Mouse (Mus musculus) heart, embryonic 16.5 days (tissue): ENCODE data around the gene Zfp536. TPM values are rescaled to one million over a fixed set of nuclear protein-coding genes. Genes with fewer than 3 reads are reported as not detected.

ENCODE experiments used
- ATAC-seq: fragments of 200-750 bp; cut with Nextera tagmentation; replicated peaks from 2 replicates; pipeline ENCODE4 v1.8.0; 2017; ENCODE audit warnings: moderate number of reproducible peaks; ENCODE audit not compliant: insufficient read depth, low FRiP score; ENCODE audit errors: extremely low read depth
- H3K27ac ChIP-seq: fragments of 300-500 bp; sonication (generic); 2 replicates; pipeline ENCODE4 v1.5.1; 2014; ENCODE audit warnings: mild to moderate bottlenecking, low read length, control low read depth, moderate library complexity
- H3K27me3 ChIP-seq: fragments of 300-500 bp; sonication (generic); 2 replicates; pipeline ENCODE4 v1.6.1; 2014; ENCODE audit warnings: low read length, mixed read lengths; ENCODE audit not compliant: control insufficient read depth, insufficient read depth
- H3K36me3 ChIP-seq: fragments of 300-500 bp; sonication (generic); 2 replicates; pipeline ENCODE4 v1.6.1; 2014; ENCODE audit not compliant: control insufficient read depth, insufficient read depth
- H3K4me1 ChIP-seq: fragments of 300-500 bp; sonication (generic); 2 replicates; pipeline ENCODE4 v1.6.1; 2014; ENCODE audit warnings: low read length, mixed read lengths; ENCODE audit not compliant: control insufficient read depth, insufficient read depth
- H3K4me2 ChIP-seq: fragments of 300-500 bp; sonication (generic); 2 replicates; pipeline ENCODE4 v1.6.1; 2014; ENCODE audit warnings: low read depth, mild to moderate bottlenecking, control low read depth, low read length
- H3K4me3 ChIP-seq: fragments of 300-500 bp; sonication (generic); 2 replicates; pipeline ENCODE4 v1.5.1; 2014; ENCODE audit warnings: mild to moderate bottlenecking, control low read depth, low read length
- H3K9ac ChIP-seq: fragments of 300-500 bp; sonication (generic); 2 replicates; pipeline ENCODE4 v1.6.1; 2014; ENCODE audit warnings: low read length, control low read depth
- H3K9me3 ChIP-seq: fragments of 300-500 bp; sonication (generic); replicated peaks from 2 replicates; pipeline ENCODE4 v1.6.1; 2016; ENCODE audit warnings: low read length; ENCODE audit not compliant: control insufficient read depth
- WGBS: fragments of 180-500 bp; shearing (Covaris S2); extraction: QIAGEN DNeasy Blood & Tissue Kit; methylation state at CpG from one replicate; pipeline ENCODE4 v1.1.7; 2014; 5-methylcytosine and 5-hydroxymethylcytosine counted together
- polyA plus RNA-seq: library from polyadenylated mRNA; unstranded; fragments of >200 nt; fragmentation: Nextera tagmentation; extraction: Ambion mirVana; gene quantifications from 2 replicates; pipeline ENCODE4 v1.2.1, GENCODE M21; 2015

The Zfp536 gene
- polyA plus RNA-seq, 1 experiment from 2014 or later = 4.7 TPM

DNA sequence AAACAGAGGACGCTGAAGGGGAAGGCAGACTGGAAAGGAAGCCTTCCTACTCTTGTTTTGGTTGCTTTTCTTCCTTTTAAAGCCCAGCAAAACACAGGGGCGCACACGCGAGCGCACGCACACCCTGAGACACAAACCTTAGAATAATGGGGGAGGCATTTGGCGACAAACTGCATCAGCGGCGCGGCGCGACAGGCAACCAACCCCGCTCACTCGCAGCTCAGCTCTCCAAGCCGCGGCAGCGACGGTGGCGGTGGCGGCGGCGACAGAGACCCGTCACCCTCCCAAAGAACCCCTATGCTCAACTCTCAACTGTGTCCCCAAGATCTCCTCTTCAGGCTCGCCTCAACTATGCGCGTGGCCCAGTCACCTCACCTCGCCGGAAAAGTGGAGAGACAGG is 4.4 kb downstream of the Zfp536 start:
- peak overlapping the region; percentile 42 for H3K9ac ChIP-seq
- H3K9me3 ChIP-seq = no peaks in the 10 kb centered on the region
- H3K27me3 ChIP-seq = peaks cover 43% of the 10 kb centered on the region
- peak overlapping the region; percentile 96 for H3K4me2 ChIP-seq
- 1% methylated on average over 28 of the region's 28 CpGs for WGBS
- H3K4me3 ChIP-seq = peak overlapping the region; percentile 71
- H3K27ac ChIP-seq = no peak overlapping the region
- no peaks in the 10 kb centered on the region for H3K36me3 ChIP-seq
- peaks cover 7% of the 10 kb centered on the region for H3K4me1 ChIP-seq
- ATAC-seq = no peak

DNA sequence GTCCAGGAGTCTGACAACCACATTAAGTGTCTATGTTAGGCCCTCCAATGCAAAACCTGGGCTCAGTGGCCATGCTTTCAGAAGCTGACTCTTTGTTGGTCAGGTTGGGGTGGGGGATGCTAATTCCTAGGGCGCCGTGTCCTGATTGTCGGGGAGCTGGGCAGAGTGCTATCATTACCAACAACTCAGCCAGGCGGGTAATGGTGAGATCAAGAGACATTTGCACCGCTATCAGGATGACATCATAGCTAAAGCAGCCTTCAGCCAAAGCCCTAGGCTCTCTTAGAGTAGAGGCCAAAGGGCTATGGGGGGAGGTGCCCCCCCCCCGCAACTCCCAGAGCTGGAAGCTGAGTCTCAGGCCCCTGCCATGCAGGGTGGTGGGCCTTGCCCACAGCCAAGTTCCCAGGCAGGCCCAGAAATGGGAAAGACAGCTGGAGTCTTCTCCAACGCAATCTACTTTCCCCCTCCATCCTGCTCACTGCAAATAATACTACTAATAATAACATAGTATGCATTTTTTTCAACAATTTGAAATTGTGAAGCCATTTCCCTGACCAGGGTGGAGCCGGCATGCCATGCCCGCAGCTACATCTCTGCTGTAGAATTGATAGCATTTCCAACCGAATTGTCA is 5.0 kb downstream of the Zfp536 start:
- peaks cover 37% of the 10 kb centered on the region for H3K27me3 ChIP-seq
- peaks cover 7% of the 10 kb centered on the region for H3K4me1 ChIP-seq
- H3K9me3 ChIP-seq = no peaks in the 10 kb centered on the region
- ATAC-seq = no peak
- WGBS = 12% methylated on average over 10 of the region's 10 CpGs
- H3K9ac ChIP-seq = peak overlapping the region; percentile 42
- no peaks in the 10 kb centered on the region for H3K36me3 ChIP-seq
- peak overlapping the region; percentile 71 for H3K4me3 ChIP-seq
- no peak overlapping the region for H3K27ac ChIP-seq
- H3K4me2 ChIP-seq = peak overlapping the region; percentile 96

DNA sequence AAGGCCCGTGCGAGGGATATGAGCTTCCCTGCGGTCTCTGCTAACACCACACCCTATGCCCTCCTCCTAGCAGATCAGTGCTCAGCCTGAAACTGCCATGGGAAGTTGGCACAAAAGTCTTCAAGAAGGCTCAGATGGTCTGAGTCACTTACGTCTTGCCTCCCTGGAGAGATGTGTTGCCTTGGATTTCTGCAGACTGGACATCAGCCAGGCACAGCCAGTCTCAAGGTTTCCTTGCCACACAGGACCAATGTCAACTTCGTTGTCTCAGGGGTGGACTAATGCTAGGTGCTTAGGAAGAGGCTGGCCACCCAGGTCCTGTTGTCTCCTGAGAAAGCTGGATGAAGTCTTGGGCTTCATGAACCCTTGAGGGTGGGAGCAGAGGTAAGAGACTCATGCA is 14.6 kb downstream of the Zfp536 start:
- Histone ChIP-seq H3K9ac (no peak overlapping the region), H3K27me3 (peaks cover 4% of the 10 kb centered on the region; the same call in 1 of the 2 replicates), H3K36me3 (no peaks in the 10 kb centered on the region), H3K4me3 (no peak overlapping the region), H3K4me2 (no peak overlapping the region), H3K9me3 (no peaks in the 10 kb centered on the region), H3K27ac (no peak overlapping the region), H3K4me1 (no peaks in the 10 kb centered on the region)
- WGBS = 91% methylated on average over 5 of the region's 5 CpGs
- no peak for ATAC-seq

DNA sequence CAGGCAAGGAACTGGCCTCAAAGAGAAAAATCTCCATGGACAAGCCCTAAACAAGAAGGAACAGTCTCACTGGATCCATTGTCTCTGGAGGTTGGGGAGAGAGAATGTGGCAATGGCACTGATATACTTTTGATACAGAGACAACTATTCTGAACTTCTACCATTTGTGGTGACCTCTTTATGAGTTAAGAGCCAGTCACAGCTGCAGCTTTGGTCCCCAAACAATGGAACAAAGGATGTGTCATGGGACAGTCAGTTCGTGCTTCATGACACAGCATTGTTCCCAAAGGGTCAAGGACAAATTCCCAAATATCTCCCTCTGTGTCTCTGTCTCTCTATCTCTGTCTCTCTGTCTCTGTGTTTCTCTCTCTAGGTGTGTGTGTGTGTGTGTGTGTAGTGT is 20.4 kb downstream of the Zfp536 start:
- ATAC-seq = no peak
- H3K4me1 ChIP-seq = no peaks in the 10 kb centered on the region
- 48% methylated on average over 1 of the region's 1 CpGs for WGBS
- H3K27ac ChIP-seq = no peak overlapping the region
- no peak overlapping the region for H3K4me2 ChIP-seq
- H3K9ac ChIP-seq = no peak overlapping the region
- no peaks in the 10 kb centered on the region for H3K9me3 ChIP-seq
- no peak overlapping the region for H3K4me3 ChIP-seq
- H3K27me3 ChIP-seq = 0 out of 2 replicates have a peak, but pooled peaks cover 2% of the 10 kb centered on the region
- H3K36me3 ChIP-seq = no peaks in the 10 kb centered on the region

DNA sequence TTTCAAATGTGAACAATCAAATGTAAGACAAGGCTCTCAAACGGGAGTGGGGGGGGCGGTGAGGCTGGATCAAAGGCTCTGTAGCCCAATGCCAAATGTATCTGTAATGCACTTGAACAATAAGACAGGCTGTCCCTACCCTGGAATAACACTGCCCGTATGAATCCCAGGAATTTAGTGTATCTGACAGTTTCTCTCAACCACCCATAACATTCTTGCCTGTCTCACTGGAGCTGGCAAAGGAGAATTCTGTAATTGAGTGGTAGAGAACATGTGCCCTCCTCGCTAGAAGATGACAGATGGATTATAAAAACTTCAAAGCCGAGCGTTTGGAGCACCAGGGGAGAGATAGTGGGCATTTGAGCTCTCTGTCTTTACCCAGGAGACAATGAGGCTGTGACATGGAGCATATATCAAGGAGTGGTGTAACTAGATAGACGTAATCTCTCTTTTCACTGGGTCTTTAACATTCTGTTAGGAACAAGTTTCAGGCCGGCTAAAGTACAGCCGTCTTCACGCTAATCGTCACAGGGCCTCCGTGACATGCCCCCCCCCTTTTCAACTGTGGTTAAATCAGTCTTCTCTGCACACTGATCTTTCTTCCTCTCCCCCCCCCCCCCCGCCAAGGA is 27.2 kb downstream of the Zfp536 start:
- WGBS = 24% methylated on average over 12 of the region's 13 CpGs
- H3K9me3 ChIP-seq = no peaks in the 10 kb centered on the region
- ATAC-seq = no peak; the same call in 1 of the 2 replicates
- peak overlapping the region; percentile 16; the same call in 1 of the 2 replicates for H3K4me3 ChIP-seq
- H3K36me3 ChIP-seq = no peaks in the 10 kb centered on the region
- H3K4me2 ChIP-seq = peak overlapping the region; percentile 51
- peak overlapping the region; percentile 40; the same call in 1 of the 2 replicates for H3K27ac ChIP-seq
- H3K4me1 ChIP-seq = peaks cover 11% of the 10 kb centered on the region; the same call in 1 of the 2 replicates
- H3K27me3 ChIP-seq = peaks cover 9% of the 10 kb centered on the region; the same call in 1 of the 2 replicates
- H3K9ac ChIP-seq = peak overlapping the region; percentile 40; the same call in 1 of the 2 replicates

DNA sequence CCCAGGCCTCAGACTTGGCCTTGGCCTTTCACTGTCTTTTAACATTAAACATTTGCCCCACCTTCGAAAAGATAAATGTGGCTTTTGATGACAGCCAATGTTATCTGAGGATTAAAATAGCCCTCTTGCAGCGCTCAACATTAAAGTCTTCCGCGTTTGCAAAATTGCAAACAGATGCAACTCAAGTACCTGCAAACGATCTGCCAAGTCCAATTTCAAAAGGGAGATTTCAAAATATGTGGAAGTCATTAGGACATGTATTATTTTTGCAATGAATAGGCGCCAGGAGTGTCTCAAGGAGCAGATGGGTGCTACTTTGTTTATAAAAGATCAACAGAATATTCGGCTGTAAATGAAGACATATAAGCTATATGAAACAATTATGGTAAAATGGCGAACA is 30.1 kb downstream of the Zfp536 start:
- Histone ChIP-seq H3K4me3 (no peak overlapping the region), H3K4me1 (peaks cover 11% of the 10 kb centered on the region; the same call in 1 of the 2 replicates), H3K9me3 (no peaks in the 10 kb centered on the region), H3K27ac (no peak overlapping the region), H3K4me2 (peak overlapping the region; percentile 42), H3K27me3 (peaks cover 10% of the 10 kb centered on the region; the same call in 1 of the 2 replicates), H3K36me3 (no peaks in the 10 kb centered on the region), H3K9ac (no peak overlapping the region)
- ATAC-seq = no peak
- 35% methylated on average over 8 of the region's 8 CpGs for WGBS

DNA sequence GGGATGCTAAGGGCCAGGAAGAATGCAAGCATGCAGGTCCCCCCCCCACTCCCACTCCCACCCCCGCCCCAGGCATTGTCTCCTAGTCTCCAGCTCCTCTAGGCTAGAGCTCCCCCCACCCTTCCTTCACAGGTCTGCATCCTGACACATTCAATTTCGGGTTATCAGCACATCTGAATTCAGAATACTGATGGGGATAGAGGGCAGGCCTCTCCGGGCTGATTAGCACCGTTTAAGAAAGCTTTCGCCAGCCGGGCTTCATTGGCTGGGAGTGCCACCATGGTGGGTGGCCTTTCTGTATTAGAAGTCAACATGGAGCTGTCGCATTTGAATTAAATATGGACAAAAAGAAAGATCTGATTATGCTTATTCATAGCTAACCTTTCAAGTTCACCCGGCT is 36.2 kb downstream of the Zfp536 start:
- Histone ChIP-seq H3K4me2 (no peak overlapping the region), H3K27ac (no peak overlapping the region), H3K4me1 (peaks cover 4% of the 10 kb centered on the region; the same call in 1 of the 2 replicates), H3K9ac (no peak overlapping the region), H3K9me3 (no peaks in the 10 kb centered on the region), H3K27me3 (peaks cover 4% of the 10 kb centered on the region; the same call in 1 of the 2 replicates), H3K4me3 (no peak overlapping the region), H3K36me3 (no peaks in the 10 kb centered on the region)
- ATAC-seq = no peak
- WGBS = 43% methylated on average over 8 of the region's 8 CpGs

DNA sequence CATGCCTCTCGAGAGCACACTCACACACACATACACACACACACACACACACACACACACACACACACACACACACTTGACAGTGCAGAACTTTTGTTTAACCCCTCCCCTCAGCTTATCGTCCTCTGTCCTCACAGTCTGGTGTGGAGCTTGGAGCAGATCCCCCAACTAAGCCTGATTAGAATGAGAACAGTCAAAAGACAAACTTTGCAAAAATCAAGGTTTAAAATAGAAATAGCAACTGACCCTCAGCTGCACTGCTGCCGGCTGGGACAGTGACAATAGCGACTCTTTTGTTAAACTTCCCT is 37.1 kb downstream of the Zfp536 start:
- Histone ChIP-seq H3K27ac (no peak overlapping the region), H3K4me1 (peaks cover 4% of the 10 kb centered on the region; the same call in 1 of the 2 replicates), H3K4me3 (no peak overlapping the region), H3K4me2 (no peak overlapping the region), H3K36me3 (no peaks in the 10 kb centered on the region), H3K9ac (no peak overlapping the region), H3K27me3 (peaks cover 4% of the 10 kb centered on the region; the same call in 1 of the 2 replicates), H3K9me3 (no peaks in the 10 kb centered on the region)
- 17% methylated on average over 4 of the region's 4 CpGs for whole genome bisulfite sequencing
- ATAC-seq = no peak

DNA sequence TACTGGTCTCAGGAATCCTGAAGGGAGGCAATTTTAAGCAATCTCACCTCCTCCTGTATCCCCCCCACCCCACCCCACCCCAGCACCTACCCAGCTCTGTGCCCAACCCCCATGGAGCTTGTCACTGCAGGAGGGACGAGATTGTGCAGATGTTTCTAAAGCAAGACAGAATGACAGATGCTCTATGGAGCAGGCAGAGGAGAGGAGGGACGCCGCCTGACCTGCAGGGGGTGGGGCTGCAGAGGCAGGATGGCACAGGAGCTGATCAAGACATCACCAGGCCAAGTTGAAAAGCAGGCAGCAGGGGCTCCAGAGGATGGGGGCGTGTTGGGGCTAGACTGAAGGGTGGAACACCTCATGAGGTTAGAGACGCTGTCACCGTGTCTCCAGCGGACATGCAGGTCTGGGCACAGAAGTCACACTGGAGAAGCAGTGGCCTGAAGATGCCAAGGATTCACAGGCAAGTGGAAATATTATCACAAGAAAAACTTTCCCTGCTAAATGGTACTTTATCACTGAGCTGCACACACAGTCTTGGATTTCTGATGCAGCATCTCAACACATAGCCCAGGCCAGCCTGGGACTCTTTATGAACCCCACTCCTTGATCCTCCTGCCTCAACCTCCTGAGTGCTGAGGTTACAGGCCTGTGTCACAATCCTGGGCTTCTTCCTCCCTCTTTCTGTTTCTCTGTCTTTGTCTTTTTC is 37.6 kb downstream of the Zfp536 start:
- Histone ChIP-seq H3K4me3 (no peak overlapping the region), H3K9ac (no peak overlapping the region), H3K27me3 (peaks cover 4% of the 10 kb centered on the region; the same call in 1 of the 2 replicates), H3K4me1 (peaks cover 4% of the 10 kb centered on the region; the same call in 1 of the 2 replicates), H3K27ac (no peak overlapping the region), H3K4me2 (no peak overlapping the region), H3K9me3 (no peaks in the 10 kb centered on the region), H3K36me3 (no peaks in the 10 kb centered on the region)
- no peak for ATAC-seq
- WGBS = 41% methylated on average over 7 of the region's 7 CpGs
